22 mouse cellular contexts compared by ENCODE assay signal in the genomic region with DNA sequence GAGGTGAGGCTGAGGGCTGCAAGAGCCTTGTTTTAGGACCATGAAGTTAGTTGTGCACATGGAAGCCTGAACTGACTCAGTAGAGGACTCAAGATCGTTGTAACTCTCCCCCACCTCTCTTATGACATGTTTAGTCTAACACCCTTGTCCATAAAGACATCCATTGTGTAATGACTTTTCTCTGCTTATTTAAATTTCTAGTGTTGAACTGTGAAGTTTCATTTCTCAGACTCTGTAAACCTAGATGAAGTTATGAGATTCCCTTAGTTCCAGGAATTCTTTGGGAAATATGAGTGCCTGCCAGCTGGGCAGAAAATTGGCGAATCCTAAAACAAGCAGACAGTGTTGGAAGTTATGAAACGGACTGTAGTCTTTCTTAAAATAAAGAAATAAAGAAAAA.
DNase-seq lines count a peak whose midpoint lies in the region; ATAC-seq and TF ChIP-seq lines count a peak whose summit lies in the region.
"Had no signal": no experiment of that assay in that cellular context is flagged by ENCODE, and none has a peak within 500 bp of the region (broad histone marks: within the 10 kb centered on the region; RNA-seq: fewer than 3 reads in every experiment).

No protein-coding gene starts in this region.

- TF ChIP-seq EP300 in heart, adult 2 months (IDR thresholded peaks at IDR 0.05; ENCODE audit: insufficient read depth, low read depth, low read length): no peak

- no peak overlapping the region for H3K4me3 ChIP-seq in left cerebral cortex, adult 2 months
- no peak overlapping the region for H3K4me3 ChIP-seq in embryonic facial prominence, embryonic 15.5 days (replicated peaks)
- H3K4me3 ChIP-seq in heart, adult 2 months: no peak overlapping the region
- H3K4me3 ChIP-seq: heart, embryonic 13.5 days; intestine, embryonic 15.5 days; liver, embryonic 15.5 days; megakaryocyte, embryonic 14.5 days; neural tube, embryonic 15.5 days had no signal

- H3K36me3 ChIP-seq in embryonic facial prominence, embryonic 15.5 days: 0 out of 2 replicates have a peak, but pooled peaks cover 4% of the 10 kb centered on the region
- H3K36me3 ChIP-seq in heart, adult 2 months (ENCODE audit: control insufficient read depth, insufficient read depth, low read length): 0 out of 2 replicates have a peak, but pooled peaks cover 2% of the 10 kb centered on the region
- H3K36me3 ChIP-seq: intestine, embryonic 15.5 days; liver, embryonic 15.5 days; neural tube, embryonic 15.5 days had no signal

- no peak for TF ChIP-seq CTCF in left cerebral cortex, adult 2 months (IDR thresholded peaks at IDR 0.05)
- TF ChIP-seq CTCF in heart, adult 2 months (IDR thresholded peaks at IDR 0.05): no peak

- WGBS in embryonic facial prominence, embryonic 15.5 days: 37% methylated on average over 3 of the region's 3 CpGs
- WGBS in heart, adult 2 months: 75% methylated on average over 3 of the region's 3 CpGs

- no peak overlapping the region for H3K9ac ChIP-seq in embryonic facial prominence, embryonic 15.5 days
- no peak overlapping the region for H3K9ac ChIP-seq in heart, adult 2 months (ENCODE audit: low read depth, low read length)
- H3K9ac ChIP-seq: heart, embryonic 13.5 days; hindbrain, embryonic 14.5 days; intestine, embryonic 15.5 days; liver, embryonic 15.5 days; neural tube, embryonic 15.5 days had no signal

- intact Hi-C loops in left cerebral cortex, adult 2 months (cut with DNase I): no loop called here
- intact Hi-C loops in left cerebral cortex, postnatal 36 days (cut with DNase I): loop anchor here (5.0 kb wide), 1 partner anchor 168 kb away; the partner anchor contains the start of gene Farp1
- intact Hi-C loops in heart, adult 2 months (cut with DNase I): no loop called here

- TF ChIP-seq POLR2A in heart, adult 2 months (IDR thresholded peaks at IDR 0.05; ENCODE audit: insufficient read depth, low read depth, low read length): no peak

- H3K27ac ChIP-seq in left cerebral cortex, adult 2 months: peak overlapping the region; percentile 5; the same call in 1 of the 2 replicates
- peak overlapping the region; percentile 78 for H3K27ac ChIP-seq in embryonic facial prominence, embryonic 15.5 days (replicated peaks)
- H3K27ac ChIP-seq in heart, adult 2 months: no peak overlapping the region
- H3K27ac ChIP-seq: heart, embryonic 13.5 days; hindbrain, embryonic 14.5 days; intestine, embryonic 15.5 days; liver, embryonic 15.5 days; neural tube, embryonic 15.5 days had no signal

- peaks cover 18% of the 10 kb centered on the region for H3K4me1 ChIP-seq in embryonic facial prominence, embryonic 15.5 days
- H3K4me1 ChIP-seq in heart, adult 2 months (ENCODE audit: control insufficient read depth, insufficient read depth, low read length): peaks cover 7% of the 10 kb centered on the region

- no peak overlapping the region; the same call in 1 of the 2 replicates for H3K4me2 ChIP-seq in embryonic facial prominence, embryonic 15.5 days (replicated peaks)
- H3K4me2 ChIP-seq: heart, embryonic 13.5 days; hindbrain, embryonic 14.5 days; intestine, embryonic 15.5 days; liver, embryonic 15.5 days; neural tube, embryonic 15.5 days had no signal

- ATAC-seq in embryonic facial prominence, embryonic 15.5 days (ENCODE audit: insufficient number of reproducible peaks, low FRiP score, low TSS enrichment, low read depth): no peak
- ATAC-seq: forebrain, embryonic 16.5 days; intestine, embryonic 15.5 days; Patski had no signal

- H3K27me3 ChIP-seq in embryonic facial prominence, embryonic 15.5 days: no peaks in the 10 kb centered on the region
- no peaks in the 10 kb centered on the region for H3K27me3 ChIP-seq in heart, adult 2 months (ENCODE audit: control insufficient read depth, insufficient read depth, low read length)
- H3K27me3 ChIP-seq: heart, embryonic 13.5 days; intestine, embryonic 15.5 days; liver, embryonic 15.5 days; neural tube, embryonic 15.5 days; Patski had no signal

- H3K9me3 ChIP-seq in embryonic facial prominence, embryonic 15.5 days (replicated peaks): no peaks in the 10 kb centered on the region
- H3K9me3 ChIP-seq: heart, embryonic 13.5 days; intestine, embryonic 15.5 days; liver, embryonic 15.5 days; megakaryocyte, embryonic 14.5 days; neural tube, embryonic 15.5 days had no signal

- no peaks in the 10 kb centered on the region for H3K79me2 ChIP-seq in heart, adult 2 months (replicated peaks; ENCODE audit: control insufficient read depth, insufficient read depth, low read length)

- DNase-seq in left cerebral cortex, adult 2 months (ENCODE audit: extremely low spot score in 1 of 2, low spot score in 2 of 2): no peak
- DNase-seq in left cerebral cortex, postnatal 36 days (ENCODE audit: low spot score in 2 of 2): no peak
- peak; percentile 59 for DNase-seq in lung, postnatal 10 days
- DNase-seq in lung, postnatal 14 days: no peak
- DNase-seq in heart, adult 2 months: no peak
- no peak for DNase-seq in adrenal gland, postnatal 25 days
- DNase-seq: adrenal gland, postnatal 36 days; cerebellum, adult 18-20 months; cerebellum, postnatal 36 days; heart, adult 11 months; left cerebral cortex, postnatal 4 days; midbrain, embryonic 14.5 days; thymus, postnatal 36 days had no signal
